Mouse (Mus musculus) induced T-regulatory cell, adult 2 months (primary cell): ENCODE results near the gene Pcif1.
"Not testable (repeated sequence)": the region's sequence is repeated elsewhere in the genome, so short reads cannot be mapped to it uniquely, and the experiment has no call there.

Experiments
- DNase-seq: peaks from one replicate; pipeline ENCODE4 v3.0.0-alpha.2; 2012; ENCODE audit warnings: low read depth

Pcif1 gene

DNA sequence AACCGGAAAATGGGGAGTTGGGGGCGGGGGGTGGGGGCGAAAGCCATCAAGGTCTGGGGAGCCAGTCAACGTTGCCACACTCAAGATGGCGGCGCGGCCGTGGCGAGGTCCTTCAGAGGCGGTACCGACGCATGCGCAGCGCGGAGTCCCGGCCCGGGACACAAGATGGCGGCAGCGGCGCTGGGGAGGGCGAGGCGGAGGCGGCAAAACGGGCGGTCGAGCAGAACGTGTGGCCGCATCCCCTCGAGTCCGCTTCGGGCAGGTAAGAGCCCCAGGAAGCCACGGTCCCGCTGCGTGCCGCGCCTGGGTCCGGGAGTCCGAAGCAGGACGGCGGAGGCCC lies at the start of gene Pcif1:
TSS of gene Pcif1 (plus strand) at position 77 of the 340 bp plus-strand sequence.
- peak; percentile 95 for DNase-seq

DNA sequence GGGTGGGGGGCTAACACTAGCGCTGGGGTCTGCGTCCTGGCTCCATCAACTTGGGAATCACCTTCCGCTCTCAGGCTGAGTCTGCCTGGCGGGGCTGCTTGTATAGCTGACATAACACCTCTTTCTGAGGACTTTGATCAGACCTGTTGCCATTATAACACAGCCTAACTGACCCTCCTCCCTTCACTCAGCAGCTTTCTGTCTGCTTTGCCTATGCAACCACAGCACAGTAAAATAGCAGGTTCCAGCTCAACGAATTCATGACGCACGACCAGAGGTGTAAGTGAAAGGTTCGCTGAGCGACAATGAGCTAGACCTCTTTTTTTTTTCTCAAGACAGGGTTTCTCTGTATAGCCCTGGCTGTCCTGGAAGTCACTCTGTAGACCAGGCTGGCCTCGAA lies 48.1 kb upstream of the Pcif1 start:
- no peak for DNase-seq

DNA sequence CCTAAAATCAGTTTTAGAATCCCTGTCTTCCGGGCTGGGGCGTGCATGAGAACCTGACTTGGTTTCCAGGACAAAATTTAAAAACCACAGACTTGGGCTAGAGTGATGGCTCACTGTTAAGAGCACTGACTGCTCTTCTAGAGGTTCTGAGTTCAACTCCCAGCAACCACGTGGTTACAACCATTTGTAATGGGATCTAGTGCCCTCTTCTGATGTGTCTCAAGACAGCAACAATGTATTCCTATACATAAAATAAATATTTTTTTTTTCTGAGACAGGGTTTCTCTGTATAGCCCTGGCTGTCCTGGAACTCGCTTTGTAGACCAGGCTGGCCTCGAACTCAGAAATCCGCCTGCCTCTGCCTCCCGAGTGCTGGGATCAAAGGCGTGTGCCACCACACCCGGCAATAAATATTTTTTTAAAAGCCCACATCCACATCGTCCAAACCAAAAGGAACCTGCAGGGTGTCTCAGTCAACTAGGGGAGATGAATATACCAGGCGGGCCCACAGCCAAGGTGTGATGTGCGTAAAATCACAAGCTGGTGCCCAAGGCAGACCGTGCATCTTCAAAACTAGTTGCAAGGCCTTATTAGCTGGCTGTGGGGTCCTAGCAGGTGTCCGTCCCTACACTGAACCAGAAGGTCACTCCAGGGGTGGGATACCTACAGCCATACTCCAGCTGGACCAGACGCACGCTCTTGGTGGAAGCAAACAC lies 46.9 kb upstream of the Pcif1 start:
- DNase-seq, result no peak

DNA sequence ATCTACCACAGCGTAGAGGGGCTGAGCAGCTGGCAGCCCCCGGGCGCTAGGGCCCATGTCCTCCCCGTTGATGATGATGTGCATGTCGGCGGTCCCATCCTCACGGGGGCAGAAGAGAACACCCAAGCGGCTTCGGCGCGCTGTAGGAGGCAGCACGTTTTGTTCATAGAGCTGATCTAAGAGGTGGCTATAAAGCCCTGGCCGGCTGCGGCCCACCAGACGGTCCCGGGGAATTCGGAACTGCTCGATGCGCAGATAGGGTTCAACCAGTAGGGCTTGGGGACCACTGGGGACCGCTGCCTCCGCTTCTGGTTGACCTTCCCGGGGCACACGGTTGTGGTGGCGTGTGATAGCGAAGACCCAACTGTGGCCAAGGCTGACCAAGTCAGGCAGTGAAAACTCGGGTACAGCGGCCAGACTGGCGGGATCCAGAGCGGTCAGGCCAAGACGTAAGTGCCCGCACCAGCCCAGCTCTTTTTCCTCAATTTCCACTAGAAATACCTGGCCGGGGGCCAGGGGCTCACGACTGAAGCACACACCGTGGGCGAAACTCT lies 46.3 kb upstream of the Pcif1 start, which contains the start of gene Ctsa:
TSS of gene Ctsa (plus strand) at position 126 of the 554 bp plus-strand sequence.
- peak; percentile 87 for DNase-seq

DNA sequence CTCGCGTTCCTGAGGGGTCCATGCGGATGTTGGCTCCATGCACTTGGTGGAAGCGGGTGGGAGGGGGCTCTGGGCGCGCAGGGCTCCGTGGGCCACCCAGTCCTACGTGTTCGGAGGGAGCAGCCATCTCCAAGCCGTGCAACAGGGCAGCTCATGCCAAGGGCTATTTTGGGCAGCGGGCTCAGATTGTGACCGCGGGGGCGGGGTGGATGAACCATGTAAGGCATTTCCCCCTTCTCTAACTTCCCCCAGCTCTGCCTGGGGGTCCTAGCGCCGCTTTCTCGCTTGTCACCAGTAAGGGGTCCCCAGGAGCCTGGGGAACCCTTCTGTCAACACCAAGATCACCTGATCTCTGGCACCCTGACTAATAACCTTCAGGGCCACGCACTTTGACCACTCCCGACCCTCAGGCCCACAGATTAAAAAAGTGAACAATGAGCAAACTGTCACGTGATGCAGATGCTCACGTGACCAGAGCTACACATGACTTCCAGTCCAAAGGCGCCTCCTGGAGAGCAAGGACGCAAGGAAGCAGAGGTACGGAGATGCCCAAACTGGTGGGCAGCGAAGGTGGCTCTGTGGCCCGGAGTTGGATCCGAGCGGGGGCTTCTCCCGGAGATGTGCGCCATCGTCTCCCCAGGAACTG lies 45.7 kb upstream of the Pcif1 start, which contains the start of gene Neurl2:
TSS of gene Neurl2 (minus strand) at position 143 of the 646 bp plus-strand sequence.
- peak; percentile 94 for DNase-seq

DNA sequence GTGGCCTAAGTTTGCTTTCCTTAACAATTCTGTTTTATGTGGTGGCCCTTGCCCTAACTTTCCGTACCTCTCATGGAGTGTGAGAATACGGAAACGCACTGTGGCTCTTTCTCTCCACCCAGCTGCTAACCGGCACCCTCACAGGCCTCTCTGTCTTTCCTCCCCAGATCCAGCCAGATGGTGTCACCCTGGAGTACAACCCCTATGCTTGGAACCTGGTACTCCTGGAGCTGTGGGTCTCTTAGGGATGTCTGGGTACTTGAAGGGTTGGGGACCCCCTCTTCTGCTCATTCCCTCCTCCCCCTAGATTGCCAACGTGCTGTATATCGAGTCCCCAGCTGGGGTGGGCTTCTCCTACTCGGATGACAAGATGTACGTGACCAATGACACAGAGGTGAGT lies 44.6 kb upstream of the Pcif1 start:
- peak; percentile 47 for DNase-seq

DNA sequence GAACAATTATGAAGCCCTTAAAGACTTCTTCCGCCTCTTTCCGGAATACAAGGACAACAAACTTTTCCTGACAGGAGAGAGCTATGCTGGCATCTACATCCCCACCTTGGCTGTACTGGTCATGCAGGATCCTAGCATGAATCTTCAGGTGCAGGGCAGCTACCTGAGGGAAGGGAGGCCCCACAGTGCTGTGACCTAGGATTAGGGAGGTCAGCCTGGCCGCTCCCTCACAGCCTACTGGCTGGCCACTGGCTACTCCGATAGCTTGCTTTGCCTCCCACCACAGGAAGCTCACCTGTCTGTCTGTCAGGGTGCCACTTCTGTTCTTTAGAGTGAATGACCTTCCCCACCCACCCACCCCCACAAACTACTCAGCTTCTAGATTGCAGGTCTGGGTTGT lies 43.9 kb upstream of the Pcif1 start:
- DNase-seq, result no peak

DNA sequence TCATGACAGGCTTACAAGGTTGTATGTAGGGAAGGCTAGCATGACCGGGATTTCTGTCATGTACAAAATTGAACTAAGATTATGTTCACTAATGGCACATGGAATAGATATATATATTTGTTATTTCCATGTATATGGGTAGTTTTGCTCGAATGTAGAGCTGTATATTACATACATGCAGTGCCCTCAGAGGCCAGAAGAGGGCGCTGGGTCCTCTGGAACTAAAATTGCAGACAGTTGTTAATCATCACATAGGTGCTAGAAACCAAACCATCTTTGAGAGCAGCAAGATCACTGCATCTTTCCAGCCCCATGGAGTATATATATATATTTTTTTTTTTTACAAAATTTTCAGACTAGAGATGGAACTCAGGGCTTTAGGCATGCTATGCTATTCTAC lies 33.3 kb upstream of the Pcif1 start:
- peak; percentile 63 for DNase-seq

DNA sequence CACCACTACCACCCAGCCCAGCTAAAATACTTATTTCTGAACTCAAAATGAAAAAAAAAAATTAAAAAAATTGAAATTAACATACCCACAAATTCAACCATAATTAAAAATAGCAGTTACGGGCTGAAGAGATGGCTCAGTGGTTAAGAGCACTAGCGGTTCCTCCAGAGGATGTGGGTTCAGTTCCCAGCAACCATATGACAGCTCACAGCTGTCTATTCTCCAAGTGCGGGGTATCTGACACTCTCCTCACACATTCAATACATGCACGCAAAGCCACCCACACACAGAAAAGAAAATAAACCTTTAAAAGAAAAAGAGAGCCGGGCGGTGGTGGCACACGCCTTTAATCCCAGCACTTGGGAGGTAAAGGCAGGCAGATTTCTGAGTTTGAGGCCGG lies 29.0 kb upstream of the Pcif1 start:
- peak; percentile 77 for DNase-seq

DNA sequence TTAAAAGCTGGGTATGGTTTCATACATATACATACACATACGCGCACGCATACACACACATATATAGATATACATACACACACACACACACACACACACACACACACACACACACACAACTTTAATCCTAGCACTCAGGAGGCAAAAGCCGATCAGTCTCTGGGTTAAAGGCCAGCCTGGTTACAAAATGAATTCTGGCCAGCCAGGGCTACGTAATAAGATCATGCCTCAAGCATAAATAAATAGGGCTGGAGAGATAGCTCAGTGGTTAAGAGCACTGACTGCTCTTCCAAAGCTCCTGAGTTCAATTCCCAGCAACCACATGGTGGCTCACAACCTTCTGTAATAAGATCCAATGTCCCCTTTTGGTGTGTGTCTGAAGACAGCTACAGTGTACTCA lies 23.5 kb upstream of the Pcif1 start:
- DNase-seq, result not testable (repeated sequence)

DNA sequence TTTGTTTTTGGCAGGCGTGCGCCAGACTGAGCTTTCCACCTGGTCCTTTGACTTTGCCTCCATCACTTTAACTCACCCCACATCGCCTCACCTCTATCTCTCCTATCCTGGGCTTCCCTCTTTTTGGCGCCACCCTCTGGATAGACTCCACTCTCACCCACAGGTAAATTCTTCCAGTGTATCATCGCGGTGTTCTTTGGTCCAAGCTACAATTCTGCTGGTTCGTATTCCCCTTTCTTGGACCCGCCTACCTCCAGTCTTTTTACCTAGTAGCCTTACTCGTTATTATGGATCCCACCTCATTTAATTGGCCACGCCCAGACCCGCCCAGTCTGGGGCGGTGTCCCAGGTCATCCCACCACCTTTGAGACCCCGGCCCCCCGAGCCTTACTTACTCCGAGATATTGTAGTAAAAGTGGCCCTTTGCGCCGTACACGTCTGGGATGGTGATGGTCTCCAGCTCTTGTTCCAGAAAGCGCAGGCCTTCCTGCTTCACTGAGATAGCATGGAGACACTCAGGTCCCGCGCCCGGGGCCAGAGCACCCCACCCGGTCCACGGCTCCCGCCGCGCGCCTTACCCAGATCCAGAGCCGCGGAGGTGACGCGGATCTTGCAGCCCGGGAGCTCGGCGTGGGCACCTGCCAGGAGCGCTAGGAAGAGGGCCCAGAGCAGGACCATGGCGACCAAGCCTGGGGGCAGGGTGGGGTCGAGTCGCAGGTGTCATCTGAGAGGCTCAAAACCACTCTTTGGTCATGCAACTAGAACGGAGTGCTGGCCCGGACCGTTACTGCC lies 22.6 kb upstream of the Pcif1 start:
- peak; percentile 56 for DNase-seq

DNA sequence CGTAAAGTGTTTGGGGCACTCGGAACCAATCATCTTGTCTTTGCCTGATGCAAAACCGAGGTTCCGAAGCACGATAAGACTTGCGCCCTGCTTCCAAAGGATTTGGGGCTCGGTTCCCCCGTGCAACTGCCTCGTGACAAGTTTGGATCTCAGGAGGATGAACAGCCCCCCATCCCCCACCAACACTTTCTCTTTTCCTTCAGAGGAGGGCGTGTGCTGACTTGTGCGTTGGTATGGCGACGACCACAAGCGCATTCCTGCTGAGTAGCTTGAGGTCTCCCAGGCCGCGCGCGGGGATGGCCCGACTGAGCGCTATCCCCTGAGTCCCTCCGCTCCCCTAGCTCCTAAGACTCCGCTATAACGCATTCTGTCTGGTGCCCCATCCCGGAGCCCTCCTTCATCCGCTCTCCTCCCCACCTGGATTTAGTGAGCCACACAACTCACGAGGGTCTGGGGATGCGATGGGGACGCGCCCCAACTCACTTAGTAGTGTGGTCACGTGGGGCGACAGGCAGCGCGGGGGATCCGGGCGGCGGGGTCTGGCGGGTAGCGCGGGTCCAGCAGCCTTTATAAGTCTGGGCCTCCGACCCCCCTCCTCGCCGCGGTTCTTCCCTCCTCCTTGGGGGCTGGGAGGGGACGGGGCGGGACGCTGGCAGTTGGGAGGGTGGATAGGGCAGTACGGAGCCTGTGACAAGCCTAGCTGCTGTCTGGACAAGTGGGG lies 21.8 kb upstream of the Pcif1 start, which contains the start of gene Pltp:
TSS of gene Pltp (minus strand) at position 611 of the 721 bp plus-strand sequence.
- peak; percentile 81 for DNase-seq

DNA sequence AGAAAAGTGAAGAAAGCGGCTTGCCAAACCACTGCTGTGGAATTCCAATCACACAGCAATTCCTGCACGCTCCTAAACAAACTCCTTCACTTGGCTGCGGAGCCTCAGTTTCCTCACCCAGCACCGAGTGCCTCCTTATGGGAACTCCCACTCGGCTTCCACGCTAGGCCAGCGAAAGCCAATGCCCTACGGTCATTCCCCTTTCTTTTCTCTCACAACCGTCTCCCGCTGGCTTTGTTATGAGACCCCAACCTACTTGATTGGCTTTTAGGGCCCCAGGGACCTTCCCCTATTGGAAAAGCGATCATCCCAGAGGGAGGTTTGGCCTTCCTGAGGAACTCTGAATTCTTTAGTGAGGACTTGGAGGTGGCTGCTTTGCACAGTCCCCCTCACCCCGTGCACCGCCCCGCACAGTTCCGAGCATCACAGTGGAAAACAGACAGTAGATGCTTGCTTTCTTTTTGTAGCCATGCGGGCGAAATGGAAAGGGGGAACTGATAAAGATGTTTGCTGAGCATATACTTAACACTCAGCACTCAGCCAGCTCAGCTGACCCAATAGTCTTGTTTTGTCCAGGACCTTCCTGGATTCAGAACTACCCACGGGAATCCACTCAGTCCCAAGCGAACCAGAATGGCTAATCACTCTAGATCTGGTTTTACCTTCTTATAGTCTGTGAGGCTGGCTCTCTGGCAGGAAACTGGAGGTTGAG lies 21.1 kb upstream of the Pcif1 start:
- DNase-seq, result peak; percentile 53

DNA sequence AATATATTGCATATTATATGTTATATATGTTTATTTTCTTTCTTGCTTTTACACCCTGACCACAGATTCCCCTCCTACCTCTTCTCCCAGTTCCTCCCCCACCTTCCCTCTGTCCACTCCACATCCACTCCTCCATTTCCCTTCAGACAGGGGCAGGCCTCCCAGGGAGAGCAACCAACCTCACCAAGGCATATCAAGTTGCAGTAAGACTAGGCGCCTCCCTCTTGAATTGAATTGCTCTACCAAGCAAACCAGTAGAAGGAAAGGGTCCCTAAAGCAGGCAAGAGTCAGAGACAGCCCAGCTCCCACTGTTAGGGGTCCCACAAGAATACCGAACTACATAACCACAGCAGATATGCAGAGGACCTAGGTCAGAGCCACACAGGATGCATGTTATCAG lies 19.9 kb upstream of the Pcif1 start:
- DNase-seq, result no peak

DNA sequence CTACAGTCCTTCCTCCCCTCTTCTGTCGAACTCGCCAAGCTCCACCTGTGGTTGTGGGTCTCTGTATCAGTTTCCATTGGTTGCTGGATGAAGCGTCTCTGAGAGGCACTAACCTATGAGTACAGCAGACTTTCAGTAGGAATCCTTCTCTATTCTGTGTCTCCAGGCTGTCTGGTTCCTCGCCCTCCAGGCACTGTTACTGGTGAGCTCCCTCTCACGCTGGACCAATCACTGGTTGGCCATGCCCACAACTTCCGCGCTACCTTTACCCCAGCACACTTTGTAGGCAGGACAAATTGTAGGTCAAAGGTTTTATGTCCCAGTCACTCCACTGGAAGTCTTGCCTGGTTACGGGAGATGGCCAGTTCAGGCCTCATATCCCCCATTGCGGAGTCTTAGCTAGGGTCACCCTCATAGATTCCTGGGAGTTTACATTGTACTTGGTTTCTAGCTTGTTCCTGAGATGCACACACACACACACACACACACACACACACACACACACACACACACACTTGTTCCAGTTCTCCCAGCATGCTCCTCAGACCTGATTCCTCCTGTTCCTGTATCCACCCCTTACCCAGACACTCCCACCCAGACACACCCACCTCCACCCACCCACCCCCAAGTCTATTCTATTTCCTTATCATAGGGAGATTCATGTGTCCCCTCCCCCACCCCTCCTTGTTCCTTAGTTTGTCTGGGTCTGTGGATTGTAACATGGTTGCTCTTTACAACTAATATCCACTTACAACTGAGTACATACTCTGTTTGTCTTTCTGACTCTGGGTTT lies 19.3 kb upstream of the Pcif1 start:
- DNase-seq, result peak; percentile 44

DNA sequence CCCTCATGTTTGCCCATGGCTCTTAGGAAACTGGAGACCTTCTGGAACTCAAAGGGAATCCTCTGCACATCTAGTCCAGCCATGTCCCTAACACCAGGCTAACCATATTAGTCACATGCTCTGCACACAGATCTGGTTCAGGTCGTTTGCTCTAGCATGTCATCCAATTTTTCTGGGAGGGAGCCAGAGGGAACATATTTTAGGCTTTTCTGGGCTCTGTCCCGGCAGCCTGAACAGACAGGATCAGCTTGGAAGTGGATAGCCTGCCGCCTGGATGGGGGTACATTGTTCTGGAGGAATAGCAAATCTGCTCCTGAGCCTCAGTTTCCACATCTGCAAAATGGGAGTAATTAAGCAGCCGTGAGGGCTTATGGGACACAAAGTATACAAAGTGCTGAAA lies 18.0 kb upstream of the Pcif1 start:
- no peak for DNase-seq

DNA sequence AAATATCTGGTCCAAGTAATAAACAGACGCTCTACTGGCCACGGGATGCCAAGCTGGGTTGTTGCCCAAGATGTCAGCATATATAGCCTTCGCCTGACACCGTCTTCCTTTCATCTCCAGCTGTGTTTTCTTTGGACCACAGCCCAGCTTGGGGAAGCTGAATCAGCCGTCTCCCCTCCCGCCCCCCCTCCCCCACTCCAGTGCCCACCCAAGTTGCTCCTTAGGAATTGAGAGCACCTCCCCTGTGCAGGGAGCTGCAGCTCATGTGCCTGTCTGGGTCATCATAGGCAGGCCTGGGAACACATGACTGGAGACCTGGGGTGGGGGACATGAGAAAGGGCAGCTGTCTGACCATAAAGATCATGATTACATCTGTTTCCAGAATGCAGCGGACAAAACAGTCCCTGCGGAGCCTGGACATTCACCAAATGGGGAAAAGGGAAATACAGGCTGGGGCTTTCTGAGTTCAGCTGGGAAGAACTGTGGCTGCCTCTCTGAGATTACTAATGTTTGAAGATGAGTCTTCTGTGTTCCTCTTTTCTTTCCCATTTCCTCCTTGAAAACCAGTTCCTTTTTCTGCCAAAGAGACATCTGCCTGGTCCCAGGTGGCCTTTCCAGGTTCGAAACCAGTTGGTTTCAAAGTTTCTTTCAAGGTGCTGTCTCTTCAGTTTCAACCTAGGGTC lies 16.8 kb upstream of the Pcif1 start:
- DNase-seq, result no peak

DNA sequence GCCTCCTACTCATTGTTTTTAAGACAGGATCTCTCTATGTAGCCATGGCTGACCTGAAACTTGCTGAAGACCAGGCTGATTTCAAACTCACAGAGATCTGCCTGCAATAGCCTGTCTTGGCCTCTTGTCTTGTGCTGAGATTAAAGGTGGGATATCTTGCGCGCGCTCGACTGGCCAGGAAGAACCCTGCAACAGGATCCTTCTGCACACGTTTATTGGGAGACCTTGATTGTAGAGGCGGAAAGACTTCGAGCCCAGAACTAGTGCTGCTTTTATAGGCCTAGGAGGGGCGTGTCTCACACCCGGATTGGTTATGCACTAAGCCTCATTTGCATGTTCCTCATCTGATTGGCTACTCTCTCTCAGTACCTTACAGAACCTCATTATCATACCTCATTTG lies 15.7 kb upstream of the Pcif1 start:
- DNase-seq, result not testable (repeated sequence)

DNA sequence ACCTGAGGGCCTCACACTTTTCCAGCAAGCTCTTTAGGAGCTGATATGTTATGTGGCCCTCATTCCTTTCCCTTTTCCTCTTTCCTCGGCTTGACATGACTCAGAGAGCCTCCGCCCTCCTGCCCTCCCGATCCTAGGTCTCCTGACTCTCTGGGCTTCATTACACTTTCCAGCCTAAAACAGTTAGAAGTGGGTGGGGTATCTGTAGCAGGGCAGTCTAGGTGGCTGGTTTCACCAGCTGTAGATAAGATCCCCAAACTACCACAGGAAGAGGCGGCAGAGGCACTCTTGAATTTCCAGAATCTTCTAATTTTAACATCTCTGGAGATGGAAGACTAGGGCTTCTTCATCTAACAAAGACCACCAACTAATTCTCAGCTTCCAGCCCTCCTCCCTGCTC lies 14.5 kb upstream of the Pcif1 start:
- DNase-seq, result no peak
